Mouse (Mus musculus) midbrain, embryonic 16.5 days (tissue): ENCODE results near the gene Mecp2. TPM values are rescaled to one million over a fixed set of nuclear protein-coding genes. Genes with fewer than 3 reads are reported as not detected.

ENCODE experiments used
- ATAC-seq: fragments of 200-750 bp; cut with Nextera tagmentation; 2 replicates; pipeline ENCODE4 v1.8.0; 2017; ENCODE audit warnings: moderate TSS enrichment
- H3K27ac ChIP-seq: fragments of 300-500 bp; sonication (generic); 2 replicates; pipeline ENCODE4 v1.5.1; 2014; ENCODE audit warnings: mild to moderate bottlenecking, low read length, mixed read lengths
- H3K27me3 ChIP-seq: fragments of 300-500 bp; sonication (generic); 2 replicates; pipeline ENCODE4 v1.6.1; 2014; ENCODE audit warnings: low read depth, low read length, mixed read lengths; ENCODE audit not compliant: control insufficient read depth, insufficient read depth
- H3K36me3 ChIP-seq: fragments of 300-500 bp; sonication (generic); 2 replicates; pipeline ENCODE4 v1.6.1; 2014; ENCODE audit warnings: mild to moderate bottlenecking, low read length, moderate library complexity, mixed read lengths; ENCODE audit not compliant: control insufficient read depth, insufficient read depth
- H3K4me1 ChIP-seq: fragments of 300-500 bp; sonication (generic); 2 replicates; pipeline ENCODE4 v1.6.1; 2014; ENCODE audit warnings: mild to moderate bottlenecking, low read length, mixed read lengths; ENCODE audit not compliant: control insufficient read depth, insufficient read depth
- H3K4me2 ChIP-seq: fragments of 300-500 bp; sonication (generic); 2 replicates; pipeline ENCODE4 v1.6.1; 2014; ENCODE audit warnings: mild to moderate bottlenecking, low read length, mixed read lengths
- H3K4me3 ChIP-seq: fragments of 300-500 bp; sonication (generic); 2 replicates; pipeline ENCODE4 v1.5.1; 2014; ENCODE audit warnings: low read depth, mild to moderate bottlenecking, low read length, moderate library complexity, mixed read lengths
- H3K9ac ChIP-seq: fragments of 300-500 bp; sonication (generic); 2 replicates; pipeline ENCODE4 v1.6.1; 2014; ENCODE audit warnings: low read depth, low read length, mixed read lengths
- H3K9me3 ChIP-seq: fragments of 300-500 bp; sonication (generic); replicated peaks from 2 replicates; pipeline ENCODE4 v1.6.1; 2014; ENCODE audit warnings: mild to moderate bottlenecking, low read length, mixed read lengths; ENCODE audit not compliant: control insufficient read depth, poor library complexity, severe bottlenecking
- WGBS: fragments of 180-500 bp; shearing (Covaris S2); extraction: QIAGEN DNeasy Blood & Tissue Kit; methylation state at CpG from one replicate; pipeline ENCODE4 v1.1.7; 2014; 5-methylcytosine and 5-hydroxymethylcytosine counted together
- polyA plus RNA-seq: library from polyadenylated mRNA; unstranded; fragments of >200 nt; fragmentation: Nextera tagmentation; extraction: Ambion mirVana; gene quantifications from 2 replicates; pipeline ENCODE4 v1.2.1, GENCODE M21; 2015

Gene Mecp2
- polyA plus RNA-seq, 1 experiment from 2014 or later = 11.7 TPM

GRCm38 (mm10) chrX:74030000-74030399 is 105.2 kb downstream of the Mecp2 start:
- H3K36me3 ChIP-seq = no peaks in the 10 kb centered on the region
- no peaks in the 10 kb centered on the region for H3K27me3 ChIP-seq
- no peak overlapping the region for H3K27ac ChIP-seq
- 94% methylated on average over 1 of the region's 1 CpGs for WGBS
- H3K4me1 ChIP-seq = no peaks in the 10 kb centered on the region
- H3K4me3 ChIP-seq = no peak overlapping the region
- H3K9ac ChIP-seq = no peak overlapping the region
- ATAC-seq = no peak
- no peaks in the 10 kb centered on the region for H3K9me3 ChIP-seq
- H3K4me2 ChIP-seq = no peak overlapping the region

GRCm38 (mm10) chrX:74023188-74024049 is 111.7 kb downstream of the Mecp2 start, which contains the start of gene Irak1:
TSS of gene Irak1 (minus strand) at chrX:74023918.
- Histone ChIP-seq H3K4me1 (peaks cover 8% of the 10 kb centered on the region; the same call in 1 of the 2 replicates), H3K27ac (peak within 1 kb of the TSS; percentile 88), H3K27me3 (no peaks in the 10 kb centered on the region), H3K9ac (peak within 1 kb of the TSS; percentile 83), H3K9me3 (no peaks in the 10 kb centered on the region), H3K4me2 (peak within 1 kb of the TSS; percentile 66), H3K4me3 (peak within 1 kb of the TSS; percentile 53), H3K36me3 (no peaks in the 10 kb centered on the region)
- 27% methylated on average over 65 of the region's 72 CpGs for WGBS
- peak; percentile 90 for ATAC-seq

- peak; percentile 12; the same call in 1 of the 2 replicates for ATAC-seq
- peak overlapping the region; percentile 66 for H3K4me2 ChIP-seq
- peak overlapping the region; percentile 53 for H3K4me3 ChIP-seq
- H3K36me3 ChIP-seq = no peaks in the 10 kb centered on the region
- WGBS = 27% methylated on average over 5 of the region's 6 CpGs
- no peaks in the 10 kb centered on the region for H3K9me3 ChIP-seq
- H3K27ac ChIP-seq = peak overlapping the region; percentile 88
- peak overlapping the region; percentile 83 for H3K9ac ChIP-seq
- H3K4me1 ChIP-seq = peaks cover 8% of the 10 kb centered on the region; the same call in 1 of the 2 replicates
- no peaks in the 10 kb centered on the region for H3K27me3 ChIP-seq
Observed at GRCm38 (mm10) chrX:74022795-74023187, 112.4 kb downstream of the Mecp2 start.

- Histone ChIP-seq H3K27me3 (no peaks in the 10 kb centered on the region), H3K4me2 (no peak overlapping the region), H3K36me3 (no peaks in the 10 kb centered on the region), H3K9me3 (no peaks in the 10 kb centered on the region), H3K4me1 (no peaks in the 10 kb centered on the region), H3K9ac (no peak overlapping the region), H3K27ac (no peak overlapping the region), H3K4me3 (no peak overlapping the region)
- WGBS = 100% methylated on average over 1 of the region's 1 CpGs
- ATAC-seq = no peak
Observed at GRCm38 (mm10) chrX:74014597-74014996, 120.6 kb downstream of the Mecp2 start.

GRCm38 (mm10) chrX:74008063-74008462 is 127.1 kb downstream of the Mecp2 start:
- no peaks in the 10 kb centered on the region for H3K27me3 ChIP-seq
- no peak for ATAC-seq
- 11% methylated on average over 8 of the region's 8 CpGs for WGBS
- H3K4me1 ChIP-seq = no peaks in the 10 kb centered on the region
- H3K36me3 ChIP-seq = no peaks in the 10 kb centered on the region
- H3K4me3 ChIP-seq = no peak overlapping the region
- H3K9me3 ChIP-seq = no peaks in the 10 kb centered on the region
- no peak overlapping the region for H3K9ac ChIP-seq
- no peak overlapping the region for H3K27ac ChIP-seq
- no peak overlapping the region for H3K4me2 ChIP-seq

- no peak overlapping the region for H3K4me2 ChIP-seq
- WGBS = 70% methylated on average over 21 of the region's 21 CpGs
- no peak overlapping the region for H3K9ac ChIP-seq
- no peaks in the 10 kb centered on the region for H3K36me3 ChIP-seq
- no peaks in the 10 kb centered on the region for H3K27me3 ChIP-seq
- H3K27ac ChIP-seq = no peak overlapping the region
- ATAC-seq = no peak
- H3K9me3 ChIP-seq = no peaks in the 10 kb centered on the region
- H3K4me1 ChIP-seq = no peaks in the 10 kb centered on the region
- H3K4me3 ChIP-seq = no peak overlapping the region
Observed at GRCm38 (mm10) chrX:74006401-74006800, 128.8 kb downstream of the Mecp2 start.

GRCm38 (mm10) chrX:74003644-74004043 is 131.5 kb downstream of the Mecp2 start:
- no peak overlapping the region for H3K4me2 ChIP-seq
- no peak overlapping the region for H3K27ac ChIP-seq
- H3K27me3 ChIP-seq = no peaks in the 10 kb centered on the region
- no peak overlapping the region for H3K9ac ChIP-seq
- H3K36me3 ChIP-seq = no peaks in the 10 kb centered on the region
- H3K9me3 ChIP-seq = no peaks in the 10 kb centered on the region
- 61% methylated on average over 2 of the region's 2 CpGs for WGBS
- no peak for ATAC-seq
- no peak overlapping the region for H3K4me3 ChIP-seq
- H3K4me1 ChIP-seq = peaks cover 3% of the 10 kb centered on the region

GRCm38 (mm10) chrX:74001024-74001423 is 134.1 kb downstream of the Mecp2 start:
- Histone ChIP-seq H3K9ac (no peak overlapping the region), H3K4me3 (no peak overlapping the region), H3K36me3 (no peaks in the 10 kb centered on the region), H3K27me3 (no peaks in the 10 kb centered on the region), H3K4me2 (no peak overlapping the region), H3K9me3 (no peaks in the 10 kb centered on the region), H3K27ac (no peak overlapping the region), H3K4me1 (peaks cover 5% of the 10 kb centered on the region)
- no peak for ATAC-seq
- WGBS = 87% methylated on average over 3 of the region's 3 CpGs
